Mouse (Mus musculus): ENCODE measurements at regions not wholly inside any gene's neighbourhood (a gene's known extent, or its start where the extent isn't known, plus 50 kb on each side); places are given as distances from the start of the nearest gene placed in this dataset.
"Not testable (repeated sequence)": the region's sequence is repeated elsewhere in the genome, so short reads cannot be mapped to it uniquely, and the experiment has no call there.

DNA sequence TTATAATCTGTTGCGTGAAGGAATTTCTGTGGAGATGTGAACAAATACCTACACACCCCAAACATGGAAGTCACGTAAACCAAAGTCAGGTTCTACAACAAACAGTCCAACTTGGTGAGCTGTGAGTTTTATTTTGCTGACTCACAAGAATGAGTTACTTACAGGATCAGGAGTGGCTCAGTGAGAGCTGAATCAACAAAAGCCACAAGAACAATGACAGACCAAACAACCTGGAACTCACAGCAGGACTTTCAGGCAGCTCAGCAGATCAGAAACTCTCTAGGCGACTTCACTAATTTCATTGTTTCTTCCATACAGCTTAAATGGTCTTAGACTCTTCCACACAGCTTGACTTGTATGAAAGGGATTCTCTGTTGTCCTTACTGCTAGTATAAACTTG, 254.4 kb upstream of the Lrrc4c start:
- no peak for ATAC-seq (ENCODE audit: low read depth)
- H3K36me3 ChIP-seq (ENCODE audit: control insufficient read depth, insufficient read depth, low read length), result no peaks in the 10 kb centered on the region

DNA sequence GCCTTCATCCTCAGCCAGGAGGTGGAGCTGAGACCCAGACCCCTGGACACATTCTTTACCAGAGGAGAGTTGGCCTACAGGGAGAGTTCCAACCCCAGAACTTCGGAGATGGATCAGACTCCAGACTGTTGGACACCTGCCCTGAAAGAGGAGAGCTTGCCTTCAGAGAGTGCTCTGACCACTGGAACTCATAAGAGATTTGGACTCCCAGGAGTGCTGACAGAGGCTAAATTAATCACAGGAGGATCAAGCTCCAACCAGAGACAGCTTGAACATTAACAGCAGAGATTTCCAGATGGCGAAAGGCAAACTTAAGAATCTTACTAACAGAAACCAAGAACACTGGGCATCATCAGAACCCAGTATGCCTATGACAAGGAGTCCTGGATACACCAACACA, 209.5 kb upstream of the Lrrc4c start:
- H3K4me3 ChIP-seq (ENCODE audit: low read length); H3K27ac ChIP-seq (ENCODE audit: low read length); H3K4me1 ChIP-seq (replicated peaks; ENCODE audit: control insufficient read depth, insufficient read depth, low read length); H3K36me3 ChIP-seq (ENCODE audit: control insufficient read depth, insufficient read depth, low read length); H3K9me3 ChIP-seq (ENCODE audit: control insufficient read depth, low read length); H3K27me3 ChIP-seq (ENCODE audit: control insufficient read depth, insufficient read depth, low read depth, low read length); H3K9ac ChIP-seq (ENCODE audit: low read length); ATAC-seq (ENCODE audit: low read depth); H3K4me2 ChIP-seq (ENCODE audit: low read depth, low read length): not testable (repeated sequence)
- 77% methylated on average over 2 of the region's 2 CpGs for WGBS

More for the DNA sequence above, 254.4 kb upstream of the Lrrc4c start:
- no peaks in the 10 kb centered on the region for H3K27me3 ChIP-seq (ENCODE audit: control insufficient read depth, insufficient read depth, low read depth, low read length)
- no peaks in the 10 kb centered on the region for H3K9me3 ChIP-seq (ENCODE audit: control insufficient read depth, low read length)
- H3K4me1 ChIP-seq (replicated peaks; ENCODE audit: control insufficient read depth, insufficient read depth, low read length), result no peaks in the 10 kb centered on the region
- H3K4me2 ChIP-seq (ENCODE audit: low read depth, low read length), result no peak overlapping the region
- H3K9ac ChIP-seq (ENCODE audit: low read length), result no peak overlapping the region
- no peak overlapping the region for H3K4me3 ChIP-seq (ENCODE audit: low read length)
- no peak overlapping the region for H3K27ac ChIP-seq (ENCODE audit: low read length)
- 49% methylated on average over 3 of the region's 3 CpGs for WGBS

- H3K4me1 ChIP-seq (replicated peaks; ENCODE audit: control insufficient read depth, insufficient read depth, low read length), result no peaks in the 10 kb centered on the region
- no peaks in the 10 kb centered on the region for H3K9me3 ChIP-seq (ENCODE audit: control insufficient read depth, low read length)
- 46% methylated on average over 5 of the region's 5 CpGs for WGBS
- peak; percentile 51; the same call in 1 of the 2 replicates for ATAC-seq (ENCODE audit: low read depth)
- no peak overlapping the region for H3K9ac ChIP-seq (ENCODE audit: low read length)
- H3K4me2 ChIP-seq (ENCODE audit: low read depth, low read length), result no peak overlapping the region
- H3K4me3 ChIP-seq (ENCODE audit: low read length), result no peak overlapping the region
- H3K27ac ChIP-seq (ENCODE audit: low read length), result no peak overlapping the region
- no peaks in the 10 kb centered on the region for H3K27me3 ChIP-seq (ENCODE audit: control insufficient read depth, insufficient read depth, low read depth, low read length)
- no peaks in the 10 kb centered on the region for H3K36me3 ChIP-seq (ENCODE audit: control insufficient read depth, insufficient read depth, low read length)
These were observed 197.9 kb upstream of the Lrrc4c start for GRCm38 (mm10) chr2:96120081-96120480.

- no peaks in the 10 kb centered on the region for H3K9me3 ChIP-seq (ENCODE audit: control insufficient read depth, low read length)
- H3K4me3 ChIP-seq (ENCODE audit: low read length), result no peak overlapping the region
- no peaks in the 10 kb centered on the region for H3K27me3 ChIP-seq (ENCODE audit: control insufficient read depth, insufficient read depth, low read depth, low read length)
- H3K4me1 ChIP-seq (replicated peaks; ENCODE audit: control insufficient read depth, insufficient read depth, low read length), result no peaks in the 10 kb centered on the region
- no peak overlapping the region for H3K4me2 ChIP-seq (ENCODE audit: low read depth, low read length)
- no peak overlapping the region for H3K27ac ChIP-seq (ENCODE audit: low read length)
- no peak for ATAC-seq (ENCODE audit: low read depth)
- no peaks in the 10 kb centered on the region for H3K36me3 ChIP-seq (ENCODE audit: control insufficient read depth, insufficient read depth, low read length)
- no peak overlapping the region for H3K9ac ChIP-seq (ENCODE audit: low read length)
These were observed 179.4 kb upstream of the Lrrc4c start for GRCm38 (mm10) chr2:96138570-96138969.

GRCm38 (mm10) chr2:96155295-96155694, 162.7 kb upstream of the Lrrc4c start:
- 73% methylated on average over 2 of the region's 2 CpGs for WGBS
- no peak for ATAC-seq (ENCODE audit: low read depth)
- Histone ChIP-seq H3K4me3 (ENCODE audit: low read length) (no peak overlapping the region), H3K4me1 (replicated peaks; ENCODE audit: control insufficient read depth, insufficient read depth, low read length) (no peaks in the 10 kb centered on the region), H3K9ac (ENCODE audit: low read length) (no peak overlapping the region), H3K27ac (ENCODE audit: low read length) (no peak overlapping the region), H3K27me3 (ENCODE audit: control insufficient read depth, insufficient read depth, low read depth, low read length) (no peaks in the 10 kb centered on the region), H3K9me3 (ENCODE audit: control insufficient read depth, low read length) (no peaks in the 10 kb centered on the region), H3K4me2 (ENCODE audit: low read depth, low read length) (no peak overlapping the region), H3K36me3 (ENCODE audit: control insufficient read depth, insufficient read depth, low read length) (no peaks in the 10 kb centered on the region)

- Histone ChIP-seq H3K27me3 (ENCODE audit: control insufficient read depth, insufficient read depth, low read depth, low read length) (no peaks in the 10 kb centered on the region), H3K4me1 (replicated peaks; ENCODE audit: control insufficient read depth, insufficient read depth, low read length) (no peaks in the 10 kb centered on the region), H3K4me3 (ENCODE audit: low read length) (no peak overlapping the region), H3K36me3 (ENCODE audit: control insufficient read depth, insufficient read depth, low read length) (no peaks in the 10 kb centered on the region), H3K9me3 (ENCODE audit: control insufficient read depth, low read length) (no peaks in the 10 kb centered on the region), H3K9ac (ENCODE audit: low read length) (no peak overlapping the region), H3K27ac (ENCODE audit: low read length) (no peak overlapping the region), H3K4me2 (ENCODE audit: low read depth, low read length) (no peak overlapping the region)
- WGBS, result 59% methylated on average over 4 of the region's 4 CpGs
- ATAC-seq (ENCODE audit: low read depth), result peak; percentile 62
These were observed 151.3 kb upstream of the Lrrc4c start for GRCm38 (mm10) chr2:96166624-96167023.
